Mouse (Mus musculus) B cell, adult 2 months (primary cell): ENCODE results near the gene Gatc.
"Not testable (repeated sequence)": the region's sequence is repeated elsewhere in the genome, so short reads cannot be mapped to it uniquely, and the experiment has no call there.

ENCODE experiments used
- DNase-seq, 2 experiments: peaks; one replicate each; pipeline ENCODE4 v3.0.0; 2022

Gene Gatc

DNA sequence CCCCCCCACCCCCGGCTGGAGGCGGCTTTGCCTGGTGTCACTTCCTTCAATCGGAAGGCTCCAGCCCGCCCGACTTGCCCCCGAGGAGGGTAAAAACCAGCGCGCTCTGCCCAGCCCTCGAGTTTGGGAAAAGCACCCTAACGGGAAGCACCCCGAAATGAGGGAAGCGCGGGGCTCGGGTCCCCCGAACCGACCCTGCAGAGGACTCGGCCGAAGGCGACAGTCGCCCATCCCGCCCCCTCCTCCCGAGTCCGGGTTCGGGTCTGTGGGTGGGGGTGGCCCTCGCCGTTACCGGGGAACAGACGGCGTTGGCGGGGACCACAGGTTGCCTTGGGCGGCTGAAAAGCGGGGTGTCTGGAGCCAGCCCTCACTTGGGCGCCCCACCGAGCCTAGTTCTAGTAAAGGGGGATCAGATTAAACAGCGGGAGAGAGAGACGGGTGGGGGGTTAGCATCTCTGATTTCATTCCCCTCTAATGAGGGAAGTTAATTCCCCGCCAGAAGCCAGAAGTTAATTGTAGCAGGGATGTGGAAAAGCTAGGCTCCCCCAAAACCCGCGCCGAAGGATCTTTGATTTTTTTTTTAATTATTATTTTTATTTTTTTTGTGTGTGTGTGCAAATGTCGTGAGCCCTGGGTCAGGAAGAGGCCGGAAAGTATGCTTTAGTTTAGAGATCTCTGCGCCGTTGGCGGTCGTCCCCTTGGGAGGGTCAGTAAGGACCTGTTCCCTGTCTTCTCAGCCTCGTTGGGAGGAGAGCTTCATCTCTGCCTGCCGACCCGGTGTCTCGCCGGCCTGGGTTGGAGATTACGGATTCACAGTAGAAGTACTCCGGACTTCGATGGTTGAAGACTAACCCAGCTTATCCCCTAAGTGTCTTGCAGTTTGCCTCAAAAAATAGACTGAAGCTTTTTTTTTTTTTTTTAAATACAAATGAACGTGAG is 13.1 kb downstream of the Gatc start:
- DNase-seq = peak; percentile 38 to 40

DNA sequence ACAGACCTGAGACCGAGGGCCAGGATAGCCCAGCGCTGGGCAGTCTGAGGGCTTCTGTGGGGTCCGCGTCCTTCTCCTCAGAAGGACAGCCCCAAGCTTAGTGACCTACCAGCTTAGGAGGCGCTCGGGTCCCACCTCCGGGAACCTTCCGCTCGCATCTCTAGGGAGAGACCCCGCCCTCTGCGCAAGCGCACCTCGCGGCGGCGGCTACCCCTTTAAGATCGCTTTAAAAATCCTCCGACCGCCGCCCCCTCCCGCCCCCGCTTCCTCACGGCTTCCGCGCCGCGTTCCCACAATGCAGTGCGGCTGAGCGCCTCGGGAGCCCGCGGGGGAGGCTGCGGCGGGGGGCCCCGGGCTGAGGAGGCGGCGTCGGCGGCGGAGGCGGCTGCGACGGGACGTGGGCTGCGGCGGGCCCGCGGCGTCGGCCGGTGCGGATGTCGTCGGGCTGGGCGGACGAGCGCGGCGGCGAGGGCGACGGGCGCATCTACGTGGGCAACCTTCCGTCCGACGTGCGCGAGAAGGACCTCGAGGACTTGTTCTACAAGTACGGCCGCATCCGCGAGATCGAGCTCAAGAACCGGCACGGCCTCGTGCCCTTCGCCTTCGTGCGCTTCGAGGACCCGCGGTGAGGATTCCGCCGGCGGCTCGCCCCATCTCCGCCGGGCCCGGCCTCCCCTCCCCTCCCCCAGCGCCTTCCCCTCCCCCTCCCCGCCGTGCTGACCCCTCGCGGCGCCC is 13.9 kb downstream of the Gatc start, which contains the start of gene Srsf9:
TSS of gene Srsf9 (plus strand) at position 303 of the 735 bp plus-strand sequence.
- DNase-seq = peak; percentile 95

DNA sequence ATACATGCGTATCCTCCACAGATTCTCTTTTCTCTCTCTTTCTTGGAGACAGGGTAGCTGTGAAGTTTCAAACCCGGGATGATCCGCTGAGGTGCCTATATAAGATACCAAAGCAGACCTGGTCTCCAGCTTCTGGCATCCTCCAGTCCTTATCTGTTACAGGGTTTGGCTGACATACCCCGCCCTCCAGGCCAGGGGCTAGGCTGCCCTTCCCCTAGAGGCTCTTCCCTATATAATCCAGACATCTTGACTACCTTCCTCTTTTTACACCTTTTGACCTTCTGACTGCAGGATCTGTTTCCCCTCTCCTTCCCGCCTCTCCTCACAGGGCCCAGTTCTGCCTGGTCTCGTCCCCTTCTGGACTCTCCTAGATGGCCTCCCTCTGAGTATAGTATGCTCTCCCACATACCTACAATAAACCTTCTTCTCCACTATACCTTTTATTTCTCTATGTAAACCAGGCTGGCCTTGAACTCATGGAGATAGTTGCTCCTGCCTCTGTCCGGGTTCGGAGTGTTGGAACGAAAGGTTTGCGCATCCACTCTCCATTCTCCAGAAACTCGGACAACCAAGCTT is 14.6 kb downstream of the Gatc start:
- no peak for DNase-seq

DNA sequence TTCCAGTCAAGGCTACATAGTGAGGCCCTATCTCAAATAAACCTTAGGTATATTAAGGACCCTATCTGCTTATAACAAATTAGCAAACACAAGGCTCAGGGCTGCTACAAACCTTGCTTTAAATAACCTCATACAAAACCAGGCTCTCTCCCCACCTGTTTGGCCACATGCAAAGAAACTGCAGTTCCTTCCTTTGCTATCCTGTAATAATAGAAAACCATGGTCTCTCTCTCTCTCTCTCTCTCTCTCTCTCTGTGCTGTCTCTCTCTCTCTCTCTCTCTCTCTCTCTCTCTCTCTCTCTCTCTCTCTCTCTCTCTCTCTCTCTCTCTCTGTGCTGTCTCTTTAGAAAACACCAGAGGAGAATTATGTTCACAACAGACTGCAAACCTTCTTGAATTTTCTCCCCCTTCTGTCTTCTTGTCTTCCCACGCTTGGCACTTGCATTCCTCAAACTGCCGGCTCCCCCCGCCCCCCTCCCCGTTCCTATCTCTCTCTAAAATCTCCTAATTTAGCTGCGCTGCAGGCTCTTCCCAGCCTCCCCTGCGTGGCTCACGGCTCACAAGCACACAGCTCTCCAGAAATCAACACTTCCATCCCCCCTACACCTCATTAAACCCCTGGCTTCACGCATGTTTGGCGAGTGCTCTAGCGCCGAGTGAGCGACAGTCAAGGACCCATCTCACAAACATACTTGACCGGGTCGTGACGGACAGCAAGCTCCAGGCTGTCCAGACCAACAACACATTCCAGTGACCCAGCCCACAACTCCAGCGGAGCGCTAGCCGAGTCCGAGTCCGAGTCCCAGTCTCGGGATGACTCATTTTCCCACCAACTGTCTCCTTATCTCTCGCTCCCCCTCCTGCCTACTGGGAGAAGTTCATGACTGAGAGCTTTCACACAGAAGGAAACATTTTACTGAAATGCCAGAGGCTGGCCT is 21.7 kb downstream of the Gatc start:
- DNase-seq = peak; percentile 16 to 22

DNA sequence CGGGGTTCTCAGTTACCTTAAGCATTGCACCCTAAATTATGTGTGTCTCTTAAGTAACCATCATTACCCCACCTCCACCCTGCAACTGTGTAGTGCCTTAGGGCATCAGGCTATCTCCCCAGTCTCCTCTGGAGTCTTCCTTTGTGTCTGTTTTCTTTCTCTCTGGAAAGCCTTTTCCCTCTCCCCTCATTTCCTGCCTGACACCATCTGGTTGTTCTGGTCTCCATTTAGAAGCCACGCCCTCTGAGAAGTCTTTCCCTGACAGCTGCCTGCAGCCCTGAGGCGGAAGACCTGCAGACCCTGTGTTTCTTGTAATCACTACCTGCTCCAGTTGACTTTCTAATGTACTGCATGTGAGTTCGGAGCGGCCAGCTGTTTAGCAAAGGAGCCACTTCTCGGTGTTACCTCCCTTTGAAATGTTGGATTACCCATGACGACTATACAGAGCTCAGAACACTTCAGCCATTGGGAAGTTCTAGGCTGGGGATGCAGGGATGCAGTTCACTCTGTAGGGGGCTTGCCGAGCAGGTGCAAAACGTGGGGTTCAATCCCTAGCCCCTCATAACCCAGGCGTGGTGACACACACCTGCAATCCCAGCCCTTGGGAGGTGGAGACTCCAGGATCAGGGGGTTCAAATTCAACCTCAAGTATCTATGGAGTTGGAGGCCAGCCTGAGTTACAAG is 23.2 kb downstream of the Gatc start:
- DNase-seq = no peak

DNA sequence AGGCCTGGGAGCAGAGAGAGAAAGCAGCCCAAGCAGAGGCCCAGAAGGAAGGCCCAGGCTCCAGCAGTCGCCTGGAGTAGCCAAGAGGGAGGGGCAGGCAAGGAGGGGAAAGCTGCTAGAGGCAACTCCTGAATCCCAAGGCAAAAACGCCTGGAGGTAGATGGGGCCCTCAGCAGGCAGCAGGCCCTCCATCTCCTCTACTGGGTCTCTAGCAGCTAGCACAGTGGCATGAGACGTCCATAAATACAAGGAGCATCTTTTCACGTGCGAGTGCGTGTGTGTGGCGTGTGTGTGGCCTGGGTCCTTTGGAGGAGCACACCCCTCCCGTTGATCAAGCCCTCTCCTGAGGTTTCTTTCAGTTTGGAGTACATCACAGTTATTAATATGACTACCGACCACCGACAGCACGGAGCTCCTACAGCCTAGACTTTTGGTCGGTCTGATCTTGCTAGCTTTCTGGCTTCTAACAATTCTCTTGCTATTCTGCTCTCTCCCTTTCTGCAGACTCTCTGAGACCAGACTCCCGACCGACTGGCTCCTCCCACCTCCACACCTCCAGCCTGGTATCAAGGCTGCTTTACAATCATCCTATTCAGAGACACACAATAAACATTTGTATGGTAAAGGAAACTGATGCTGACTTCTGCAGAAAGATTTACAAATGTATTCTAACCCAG is 23.9 kb downstream of the Gatc start:
- no peak for DNase-seq

DNA sequence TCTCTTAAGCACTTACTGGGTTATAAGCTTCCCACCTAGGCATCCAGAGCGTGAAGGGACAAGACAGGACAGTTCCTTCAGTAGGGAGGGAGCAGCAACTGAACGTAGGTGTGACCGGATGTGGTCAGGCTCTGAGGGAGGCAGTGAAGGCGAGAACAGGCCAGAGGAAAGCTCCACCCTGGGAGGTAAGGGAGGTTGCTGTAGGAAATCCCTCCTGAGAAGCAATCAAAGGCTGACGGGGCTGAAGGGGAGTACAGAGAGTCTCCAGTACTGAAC is 27.4 kb downstream of the Gatc start:
- DNase-seq = no peak

DNA sequence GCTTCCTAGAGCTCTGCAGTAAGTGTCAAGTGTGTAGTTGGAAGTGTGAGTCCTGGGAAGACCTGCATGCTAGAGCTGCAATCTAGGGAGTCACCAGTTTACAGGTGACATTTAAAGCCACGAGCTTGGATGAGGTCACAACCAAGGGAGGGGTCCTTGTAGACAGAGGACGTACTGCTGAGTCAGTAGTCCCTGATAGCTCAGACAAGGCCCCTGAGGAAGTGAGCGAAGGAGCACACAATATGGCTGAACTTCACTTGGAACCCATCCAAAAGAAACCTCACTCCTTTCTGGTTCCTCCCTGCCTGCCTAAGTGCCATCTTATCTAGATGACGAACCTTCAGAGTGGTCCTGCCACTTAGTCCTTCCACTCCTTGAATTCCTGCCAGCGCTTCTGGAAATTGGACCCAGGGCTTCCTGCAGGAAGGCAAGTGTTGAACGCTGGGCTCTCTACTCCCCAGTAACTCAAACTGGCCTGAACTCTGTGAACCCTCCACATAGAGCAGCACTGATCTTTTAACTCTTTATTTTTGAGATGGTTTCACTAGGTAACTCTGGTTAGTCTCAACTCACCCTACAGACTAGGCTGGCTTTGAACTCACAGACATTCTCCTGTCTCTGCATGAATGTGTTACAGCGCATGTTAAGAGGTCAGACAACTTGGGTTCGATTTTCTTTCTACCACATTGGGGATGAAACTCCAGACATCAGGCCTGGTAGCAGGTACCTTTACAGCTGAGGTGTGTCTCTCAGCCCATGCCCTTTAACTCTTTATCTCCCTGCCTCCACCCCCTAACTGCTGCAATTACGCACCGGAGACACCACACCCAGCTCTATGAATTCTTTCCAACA is 27.9 kb downstream of the Gatc start:
- no peak for DNase-seq

DNA sequence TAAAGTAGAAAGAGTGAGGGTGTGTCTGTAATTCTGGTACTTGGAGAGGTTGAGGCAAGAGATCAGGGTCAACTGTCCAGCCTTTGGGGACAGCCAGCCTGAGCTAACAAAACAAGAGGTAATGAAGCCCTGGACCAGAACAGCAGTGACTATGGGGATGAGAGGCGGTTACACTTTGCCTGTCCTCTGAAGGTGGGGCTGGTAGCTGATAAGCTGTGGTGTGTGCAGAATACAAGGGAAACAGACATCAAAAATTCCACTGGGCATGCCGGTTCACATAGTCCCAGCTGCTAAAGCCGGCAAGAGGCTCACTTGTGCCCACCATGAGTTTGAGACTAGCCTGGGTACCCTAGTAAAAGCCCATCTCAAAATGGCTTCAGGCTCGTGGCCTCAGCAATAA is 28.6 kb downstream of the Gatc start:
- no peak for DNase-seq

DNA sequence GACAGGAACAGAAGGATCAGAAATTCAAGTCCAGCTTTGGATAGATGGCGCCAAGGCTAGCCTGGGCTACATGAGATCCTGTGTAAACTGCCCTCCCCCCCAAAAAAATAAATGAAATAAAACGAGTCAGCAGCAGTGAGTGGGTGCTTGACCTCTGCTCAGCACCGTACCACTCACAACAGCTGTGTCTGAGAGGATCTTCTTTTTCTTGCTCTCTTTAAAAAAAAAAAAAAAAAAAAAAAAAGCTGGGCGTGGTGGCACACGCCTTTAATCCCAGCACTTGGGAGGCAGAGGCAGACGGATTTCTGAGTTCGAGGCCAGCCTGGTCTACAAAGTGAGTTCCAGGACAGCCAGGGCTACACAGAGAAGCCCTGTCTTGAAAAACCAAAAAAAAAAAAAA is 38.8 kb downstream of the Gatc start:
- DNase-seq = not testable (repeated sequence)

DNA sequence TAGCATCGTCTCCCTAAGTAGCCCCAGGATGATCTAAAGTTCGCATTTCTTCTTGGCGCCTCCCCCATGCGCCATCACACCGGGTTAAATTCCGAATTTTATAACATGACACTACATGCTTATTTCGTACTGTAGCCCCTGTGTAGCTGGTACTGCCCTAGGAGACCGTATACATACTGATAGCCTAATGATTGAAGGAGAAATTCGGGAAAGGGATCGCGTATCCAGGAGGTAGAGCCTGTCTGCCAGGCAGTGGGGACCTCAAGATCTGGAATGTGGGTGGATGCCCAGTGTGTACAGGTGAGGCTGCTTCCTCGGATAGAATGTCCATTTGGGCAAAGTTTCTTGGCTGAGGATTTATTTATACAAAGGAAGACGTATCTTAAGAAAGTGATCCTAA is 39.4 kb downstream of the Gatc start:
- DNase-seq = peak in 1 of 2 experiments; percentile 6

DNA sequence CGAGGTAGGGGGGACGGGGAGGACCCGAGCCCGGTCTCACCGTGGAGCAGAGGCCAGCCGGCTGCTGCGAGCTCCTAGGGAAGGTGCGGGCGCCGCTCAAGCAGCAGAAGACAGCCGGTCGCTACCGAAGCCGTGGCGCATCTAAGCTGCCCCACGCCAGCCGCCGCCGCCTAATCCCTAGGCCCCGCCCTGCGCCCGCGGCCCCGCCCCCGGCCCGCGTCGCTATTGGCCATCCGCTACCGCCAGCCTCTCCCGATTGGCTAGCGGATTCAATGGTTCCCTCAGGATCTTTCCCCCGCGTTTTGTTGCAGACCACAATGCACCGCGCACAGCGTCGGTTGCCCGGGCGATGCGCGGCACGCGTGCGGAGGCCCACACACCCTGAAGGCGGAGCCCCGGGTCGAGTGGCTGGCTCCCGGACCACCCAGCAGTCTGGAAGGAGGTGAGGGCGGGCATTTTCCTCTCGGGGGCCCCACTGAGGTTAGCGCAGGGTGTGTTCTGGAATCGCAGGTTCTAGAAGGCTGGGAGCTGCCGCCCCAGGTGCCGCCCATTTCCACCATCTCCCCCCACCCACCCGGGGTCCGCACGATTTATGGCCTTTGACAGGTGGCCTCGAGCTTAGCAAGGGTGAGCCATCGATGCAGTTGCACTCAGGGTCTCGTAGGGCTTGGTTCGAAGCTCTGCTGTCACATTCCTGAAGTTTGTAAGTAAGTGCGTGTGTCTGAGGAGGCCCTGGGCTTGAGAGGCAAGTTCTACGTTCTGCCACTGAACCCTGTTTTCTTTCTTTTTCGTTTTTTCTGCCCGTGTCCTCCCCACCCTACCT is 40.0 kb downstream of the Gatc start, which contains the start of gene Dynll1:
TSS of gene Dynll1 (minus strand) at position 208 of the 823 bp plus-strand sequence.
- DNase-seq = peak; percentile 100

DNA sequence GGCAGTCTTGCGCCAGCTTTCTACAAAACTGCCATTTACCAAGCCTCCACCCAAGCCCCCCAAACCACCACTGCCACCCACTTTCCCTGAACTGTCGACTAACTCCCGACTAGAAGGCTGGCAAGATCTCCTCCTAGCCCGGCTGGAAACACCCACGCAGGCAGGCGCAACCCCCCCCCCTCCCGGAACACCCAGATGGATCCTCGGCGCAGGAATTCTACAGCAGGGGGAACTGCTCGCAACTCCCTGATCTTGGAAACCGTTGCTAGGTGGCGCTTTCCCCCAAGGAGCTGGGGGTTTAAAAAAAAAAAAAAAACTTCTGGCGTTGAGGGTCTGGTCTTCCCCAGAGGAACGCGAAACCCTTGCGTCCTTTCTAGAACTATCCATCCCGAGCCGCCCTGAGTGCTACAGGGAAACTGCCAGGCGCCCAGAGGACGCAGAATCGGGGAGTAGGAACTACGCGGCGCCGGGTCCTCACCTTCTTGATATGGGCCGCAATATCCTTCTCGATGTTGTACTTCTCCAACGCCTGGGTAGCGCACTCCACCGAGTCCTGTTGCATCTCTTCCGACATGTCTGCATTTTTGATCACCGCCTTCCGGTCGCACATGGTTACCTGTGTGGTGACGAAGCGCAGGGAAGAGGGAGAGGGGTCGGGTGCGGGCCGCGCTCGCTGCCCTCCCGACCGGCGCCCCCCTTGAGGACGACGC is 40.8 kb downstream of the Gatc start:
- no peak for DNase-seq

DNA sequence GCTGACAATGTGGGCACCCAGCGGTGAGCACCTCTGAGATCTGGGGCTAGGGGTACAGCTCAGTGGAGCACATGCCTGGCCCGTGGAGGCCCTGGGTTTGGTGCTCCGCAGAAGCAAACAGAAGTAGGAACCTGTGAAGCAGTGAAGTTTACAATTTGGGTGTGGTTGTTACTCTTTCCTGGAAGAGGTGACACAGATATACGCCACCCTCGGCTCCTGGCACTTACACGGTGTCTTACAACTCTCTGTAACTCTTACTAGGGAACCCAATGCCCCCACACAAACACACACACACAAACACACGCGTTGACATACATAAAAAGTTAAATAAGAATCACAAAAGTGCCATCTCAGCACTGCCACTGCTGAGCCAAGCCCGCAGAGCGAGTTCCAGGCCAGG is 44.6 kb downstream of the Gatc start:
- DNase-seq = no peak

DNA sequence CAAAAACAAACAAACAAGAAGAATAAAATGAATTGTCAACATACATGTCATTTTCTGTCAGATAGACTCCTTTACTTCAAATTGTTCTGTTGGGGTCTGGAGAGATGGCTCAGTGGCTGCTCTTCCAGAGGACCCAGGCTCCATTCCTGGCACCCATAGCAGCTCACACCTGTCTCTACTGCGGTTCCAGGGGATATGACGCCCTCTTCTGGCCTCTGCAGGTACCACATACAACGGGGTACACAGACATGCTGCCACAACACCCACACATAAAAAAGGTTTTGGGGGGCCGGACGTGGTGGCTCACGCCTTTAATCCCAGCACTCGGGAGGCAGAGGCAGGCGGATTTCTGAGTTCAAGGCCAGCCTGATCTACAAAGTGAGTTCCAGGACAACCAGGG is 46.8 kb downstream of the Gatc start:
- peak; percentile 39 to 51 for DNase-seq

DNA sequence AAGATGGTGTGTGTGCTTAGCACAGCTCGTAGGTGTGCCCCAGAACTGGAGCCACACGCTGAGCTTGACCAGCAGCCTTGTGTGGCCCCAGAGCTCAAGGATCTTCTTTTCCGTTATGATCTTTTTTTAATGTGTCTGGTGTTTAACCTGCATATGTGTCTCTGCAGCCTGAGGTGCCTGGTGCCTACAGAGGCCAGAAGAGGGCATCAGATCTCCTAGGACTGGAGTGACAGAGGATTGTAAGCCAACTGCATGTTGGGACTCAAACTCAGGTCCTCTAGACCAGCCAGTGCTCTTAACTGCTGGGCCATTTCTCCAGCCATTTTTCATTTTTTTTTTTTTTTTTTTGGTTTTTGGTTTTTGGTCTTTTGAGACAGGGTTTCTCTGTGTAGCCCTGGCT is 56.2 kb downstream of the Gatc start:
- peak; percentile 19 to 20 for DNase-seq
